Mouse (Mus musculus) brain, embryonic 14.5 days (tissue): ENCODE results near the gene Armc9. TPM values are rescaled to one million over a fixed set of nuclear protein-coding genes. Genes with fewer than 3 reads are reported as not detected.

Source experiments
- DNase-seq: peaks from one replicate; pipeline ENCODE4 v3.0.0-alpha.2; 2011; ENCODE audit warnings: low read depth
- CTCF ChIP-seq: fragments of 200-500 bp; IDR thresholded peaks from 2 replicates; pipeline ENCODE4 v1.5.1; 2012; ENCODE audit warnings: inconsistent platforms, mild to moderate bottlenecking, moderate library complexity, borderline replicate concordance; ENCODE audit not compliant: insufficient read depth, insufficient read length; ENCODE audit errors: extremely low read depth
- POLR2A ChIP-seq: fragments of 200-500 bp; IDR thresholded peaks from 2 replicates; pipeline ENCODE4 v1.6.1; 2012; ENCODE audit warnings: mild to moderate bottlenecking, inconsistent platforms, borderline replicate concordance; ENCODE audit not compliant: poor library complexity, insufficient read depth, insufficient read length, severe bottlenecking; ENCODE audit errors: extremely low read depth
- polyA plus RNA-seq: library from polyadenylated mRNA; depleted of rRNA; stranded (reverse); fragments of >200 nt; gene quantifications from 2 replicates; pipeline ENCODE4 v1.2.3, GENCODE M21; 2012; rRNA removed

Gene Armc9
- polyA plus RNA-seq, 1 experiment = 23.9 TPM

GRCm38 (mm10) chr1:86307871-86308641 is 153.5 kb downstream of the Armc9 start:
- TF ChIP-seq CTCF = no peak
- TF ChIP-seq POLR2A = no peak

GRCm38 (mm10) chr1:86309270-86309833 is 154.8 kb downstream of the Armc9 start:
- TF ChIP-seq POLR2A = no peak
- no peak for TF ChIP-seq CTCF
- no peak for DNase-seq

More at GRCm38 (mm10) chr1:86307871-86308641, 153.5 kb downstream of the Armc9 start:
- no peak for DNase-seq

GRCm38 (mm10) chr1:86310536-86311310 is 156.1 kb downstream of the Armc9 start:
- no peak for TF ChIP-seq CTCF
- TF ChIP-seq POLR2A = no peak
- DNase-seq = no peak

GRCm38 (mm10) chr1:86311467-86312005 is 157.0 kb downstream of the Armc9 start:
- no peak for DNase-seq
- TF ChIP-seq CTCF = no peak
- TF ChIP-seq POLR2A = no peak

- TF ChIP-seq POLR2A (no peak), CTCF (no peak)
Measured at GRCm38 (mm10) chr1:86312269-86312668, 157.7 kb downstream of the Armc9 start.

GRCm38 (mm10) chr1:86313096-86313771 is 158.7 kb downstream of the Armc9 start:
- no peak for TF ChIP-seq POLR2A
- no peak for TF ChIP-seq CTCF

More at GRCm38 (mm10) chr1:86312269-86312668, 157.7 kb downstream of the Armc9 start:
- no peak for DNase-seq

GRCm38 (mm10) chr1:86313772-86314125 is 159.2 kb downstream of the Armc9 start:
- no peak for TF ChIP-seq POLR2A
- TF ChIP-seq CTCF = peak; percentile 36
- DNase-seq = no peak

More at GRCm38 (mm10) chr1:86313096-86313771, 158.7 kb downstream of the Armc9 start:
- DNase-seq = no peak

- TF ChIP-seq CTCF (no peak), POLR2A (no peak)
Measured at GRCm38 (mm10) chr1:86320822-86321413, 166.3 kb downstream of the Armc9 start.

More at GRCm38 (mm10) chr1:86320822-86321413, 166.3 kb downstream of the Armc9 start:
- no peak for DNase-seq

Other genes starting within 250 kb of the Armc9 start
- gene 4933407L21Rik, start 226.3 kb upstream of the Armc9 start, polyA plus RNA-seq = 6.9 and 7.5 TPM in 2 replicates
- gene Gpr55, start 193.8 kb upstream of the Armc9 start, polyA plus RNA-seq = 0.01 TPM in 1 of 2 replicates, not detected in the other
- gene Spata3, start 138.0 kb upstream of the Armc9 start, polyA plus RNA-seq = 0.14 and 0.29 TPM in 2 replicates
- 7.7 and 9.4 TPM in 2 replicates for gene 2810459M11Rik, start 108.9 kb upstream of the Armc9 start, polyA plus RNA-seq
- 88.0 and 89.0 TPM in 2 replicates for gene Psmd1, start 90.4 kb upstream of the Armc9 start, polyA plus RNA-seq
- gene Htr2b, start 42.8 kb upstream of the Armc9 start, polyA plus RNA-seq = 0.03 TPM in 1 of 2 replicates, not detected in the other
- 0.74 and 1.3 TPM in 2 replicates for gene Gm21972, start 21.1 kb upstream of the Armc9 start, polyA plus RNA-seq
- 5.6 and 5.8 TPM in 2 replicates for gene B3gnt7, start 148.1 kb downstream of the Armc9 start, polyA plus RNA-seq
- 42.5 and 135 TPM in 2 replicates for gene Ncl, start 204.6 kb downstream of the Armc9 start, polyA plus RNA-seq